ENCODE assay signal across 15 mouse cellular contexts in the genomic region with DNA sequence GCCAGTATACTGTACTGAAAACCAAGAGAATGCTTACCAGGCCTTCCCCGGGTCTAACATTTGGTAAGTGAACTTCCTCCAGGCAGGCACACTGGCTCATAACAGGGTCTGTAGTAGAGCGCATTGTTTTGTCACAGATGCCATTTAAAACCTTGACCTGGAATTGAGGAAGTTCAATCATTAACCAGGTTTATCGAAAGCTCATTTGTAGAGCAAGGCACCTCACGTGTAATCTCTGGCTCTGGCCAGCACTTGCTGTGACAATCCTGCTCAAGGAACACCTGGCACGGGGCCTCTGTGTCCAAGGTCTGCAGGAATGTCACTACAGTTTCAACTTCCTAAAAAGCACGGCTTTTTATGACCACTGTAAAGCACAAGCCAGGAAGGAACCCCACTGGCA.
DNase-seq lines count a peak whose midpoint lies in the region; ATAC-seq lines count a peak whose summit lies in the region.
"Had no signal": no experiment of that assay in that cellular context is flagged by ENCODE, and none has a peak within 500 bp of the region (broad histone marks: within the 10 kb centered on the region; RNA-seq: fewer than 3 reads in every experiment).

No protein-coding gene starts in this region.

- peak; percentile 26 to 37 for DNase-seq in heart, adult 18-20 months
- no peak for DNase-seq in heart, postnatal 4 days
- no peak for DNase-seq in thymus, adult 18-20 months
- DNase-seq in hindbrain, embryonic 14.5 days (ENCODE audit: low spot score) = no peak
- DNase-seq in thymus, postnatal 0 days (ENCODE audit: low spot score) = no peak
- DNase-seq: cerebellum, adult 11 months; thymus, postnatal 14 days had no signal

- peak overlapping the region; percentile 61 for H3K27ac ChIP-seq in kidney, embryonic 16.5 days (ENCODE audit: low read length)
- H3K27ac ChIP-seq in hindbrain, embryonic 14.5 days = no peak overlapping the region
- H3K27ac ChIP-seq: embryonic facial prominence, embryonic 10.5 days; heart, embryonic 10.5 days; hindbrain, embryonic 15.5 days; lung, embryonic 15.5 days had no signal

- peaks cover 18% of the 10 kb centered on the region; the same call in 1 of the 2 replicates for H3K36me3 ChIP-seq in kidney, embryonic 16.5 days (ENCODE audit: insufficient read depth, low read length)
- H3K36me3 ChIP-seq in hindbrain, embryonic 14.5 days (replicated peaks; ENCODE audit: control insufficient read depth, insufficient read depth) = 0 out of 2 replicates have a peak, but pooled peaks cover 3% of the 10 kb centered on the region
- H3K36me3 ChIP-seq: hindbrain, embryonic 15.5 days had no signal

- H3K4me3 ChIP-seq in kidney, embryonic 16.5 days (ENCODE audit: low read length) = no peak overlapping the region
- no peak overlapping the region for H3K4me3 ChIP-seq in hindbrain, embryonic 14.5 days (replicated peaks; ENCODE audit: low read length)
- H3K4me3 ChIP-seq: embryonic facial prominence, embryonic 10.5 days; heart, embryonic 10.5 days; hindbrain, embryonic 15.5 days; lung, embryonic 15.5 days had no signal

- ATAC-seq in granulocyte monocyte progenitor cell, adult 5-6 weeks (replicated peaks; ENCODE audit: poor library complexity, severe bottlenecking) = peak; percentile 64
- ATAC-seq in kidney, embryonic 16.5 days (ENCODE audit: low FRiP score, low TSS enrichment) = peak; percentile 63
- peak; percentile 37 for ATAC-seq in megakaryocyte progenitor cell, adult 5-6 weeks (replicated peaks; ENCODE audit: poor library complexity)
- no peak for ATAC-seq in hindbrain, embryonic 14.5 days (ENCODE audit: low FRiP score)
- ATAC-seq: forebrain, embryonic 14.5 days had no signal

- 46% methylated on average over 6 of the region's 6 CpGs for WGBS in kidney, embryonic 16.5 days
- 88% methylated on average over 6 of the region's 6 CpGs for WGBS in hindbrain, embryonic 14.5 days

- no peaks in the 10 kb centered on the region for H3K9me3 ChIP-seq in kidney, embryonic 16.5 days (ENCODE audit: low read length)
- no peaks in the 10 kb centered on the region for H3K9me3 ChIP-seq in hindbrain, embryonic 14.5 days (ENCODE audit: control insufficient read depth, low read length)
- H3K9me3 ChIP-seq: embryonic facial prominence, embryonic 10.5 days; heart, embryonic 10.5 days; hindbrain, embryonic 15.5 days; lung, embryonic 15.5 days had no signal

- H3K4me1 ChIP-seq in kidney, embryonic 16.5 days (ENCODE audit: insufficient read depth, low read length) = peaks cover 37% of the 10 kb centered on the region
- H3K4me1 ChIP-seq in hindbrain, embryonic 14.5 days (replicated peaks; ENCODE audit: control insufficient read depth, insufficient read depth, low read length) = 0 out of 2 replicates have a peak, but pooled peaks cover 7% of the 10 kb centered on the region
- H3K4me1 ChIP-seq: embryonic facial prominence, embryonic 10.5 days; heart, embryonic 10.5 days; hindbrain, embryonic 15.5 days had no signal

- H3K9ac ChIP-seq in kidney, embryonic 16.5 days (replicated peaks; ENCODE audit: low read length) = no peak overlapping the region
- H3K9ac ChIP-seq in hindbrain, embryonic 14.5 days = no peak overlapping the region
- H3K9ac ChIP-seq: hindbrain, embryonic 15.5 days; lung, embryonic 15.5 days had no signal

- no peak overlapping the region for H3K4me2 ChIP-seq in kidney, embryonic 16.5 days (replicated peaks; ENCODE audit: low read depth, low read length)
- H3K4me2 ChIP-seq in hindbrain, embryonic 14.5 days (replicated peaks) = no peak overlapping the region
- H3K4me2 ChIP-seq: hindbrain, embryonic 15.5 days; lung, embryonic 15.5 days had no signal

- no peaks in the 10 kb centered on the region for H3K27me3 ChIP-seq in kidney, embryonic 16.5 days (ENCODE audit: insufficient read depth, low read length)
- no peaks in the 10 kb centered on the region for H3K27me3 ChIP-seq in hindbrain, embryonic 14.5 days (ENCODE audit: control insufficient read depth, insufficient read depth, low read length)
- H3K27me3 ChIP-seq: hindbrain, embryonic 15.5 days; lung, embryonic 15.5 days had no signal

Comparison
In these comparisons a context has a peak if more than half of its experiments do, and no peak if none do; other contexts are left out.
1. DNase-seq: peak in heart, adult 18-20 months (2 of 2); none in heart, postnatal 4 days (single experiment), thymus, adult 18-20 months (0 of 2), hindbrain, embryonic 14.5 days (single experiment) and thymus, postnatal 0 days (single experiment).